13 mouse cellular contexts compared by ENCODE assay signal in the genomic region with DNA sequence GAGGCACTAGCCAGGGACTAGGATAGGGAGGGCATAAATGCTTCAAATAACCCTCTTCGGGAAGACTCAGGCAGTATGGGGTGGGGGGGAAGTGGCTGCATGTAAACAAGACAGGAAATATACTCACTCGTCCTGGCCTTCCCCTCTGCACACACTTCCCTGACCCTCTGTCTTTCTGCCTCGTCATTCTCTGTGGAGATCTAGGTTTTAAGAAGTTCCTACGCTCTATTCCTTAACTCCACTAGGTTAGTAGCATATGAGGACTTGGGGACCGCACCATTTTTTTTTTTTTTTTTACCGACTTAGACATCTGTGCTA. TPM values are rescaled to one million over a fixed set of nuclear protein-coding genes. Genes with fewer than 3 reads are reported as not detected.
A peak's percentile ranks its signal among the peaks of the same experiment; 100 is the strongest.
DNase-seq lines count a peak whose midpoint lies in the region; ATAC-seq and TF ChIP-seq lines count a peak whose summit lies in the region.
"Had no signal": no experiment of that assay in that cellular context is flagged by ENCODE, and none has a peak within 500 bp of the region (broad histone marks: within the 10 kb centered on the region; RNA-seq: fewer than 3 reads in every experiment).

No protein-coding gene starts in this region.

- no peaks in the 10 kb centered on the region for H3K36me3 ChIP-seq in lung, postnatal 0 days (ENCODE audit: insufficient read depth, low read length)
- H3K36me3 ChIP-seq in liver, embryonic 11.5 days (ENCODE audit: control insufficient read depth, insufficient read depth, low read length) = no peaks in the 10 kb centered on the region
- H3K36me3 ChIP-seq: limb, embryonic 13.5 days had no signal

- TF ChIP-seq CTCF in gastrocnemius, adult 2 months (IDR thresholded peaks at IDR 0.05) = no peak
- no peak for TF ChIP-seq CTCF in lung, postnatal 0 days (IDR thresholded peaks at IDR 0.05)

- H3K4me1 ChIP-seq in lung, postnatal 0 days (ENCODE audit: insufficient read depth, low read depth, low read length) = no peaks in the 10 kb centered on the region
- peaks cover 10% of the 10 kb centered on the region for H3K4me1 ChIP-seq in liver, embryonic 11.5 days (replicated peaks; ENCODE audit: control insufficient read depth, insufficient read depth, low read length)

- TF ChIP-seq EP300 in lung, postnatal 0 days (IDR thresholded peaks at IDR 0.05) = no peak

- H3K27me3 ChIP-seq in lung, postnatal 0 days (replicated peaks; ENCODE audit: insufficient read depth, low read length) = no peaks in the 10 kb centered on the region
- H3K27me3 ChIP-seq in liver, embryonic 11.5 days (replicated peaks; ENCODE audit: control insufficient read depth, insufficient read depth, low read length) = no peaks in the 10 kb centered on the region
- H3K27me3 ChIP-seq: limb, embryonic 13.5 days had no signal

- no peak overlapping the region for H3K4me3 ChIP-seq in gastrocnemius, adult 2 months
- H3K4me3 ChIP-seq in lung, postnatal 0 days (ENCODE audit: low read depth, low read length) = no peak overlapping the region
- no peak overlapping the region for H3K4me3 ChIP-seq in liver, embryonic 11.5 days (ENCODE audit: low read depth, low read length)
- H3K4me3 ChIP-seq: limb, embryonic 13.5 days had no signal

- H3K9ac ChIP-seq in lung, postnatal 0 days (replicated peaks; ENCODE audit: low read depth) = no peak overlapping the region
- H3K9ac ChIP-seq in liver, embryonic 11.5 days (ENCODE audit: low read depth, low read length) = no peak overlapping the region
- H3K9ac ChIP-seq: limb, embryonic 13.5 days had no signal

- intact Hi-C loops in gastrocnemius, adult 2 months (cut with DNase I) = no loop called here

- no peak for DNase-seq in gastrocnemius, adult 2 months
- DNase-seq in gastrocnemius, adult 18-20 months (ENCODE audit: low spot score) = no peak
- no peak for DNase-seq in lung, postnatal 0 days (ENCODE audit: low spot score)
- no peak for DNase-seq in lung, postnatal 4 days
- peak; percentile 31 for DNase-seq in liver, embryonic 11.5 days (ENCODE audit: low spot score)
- no peak for DNase-seq in right cerebral cortex, postnatal 10 days (ENCODE audit: low spot score in 2 of 2)
- DNase-seq: cerebellum, postnatal 10 days; heart, postnatal 4 days; right cerebral cortex, postnatal 14 days; thymus, postnatal 4 days had no signal

- ATAC-seq in lung, postnatal 0 days = peak; percentile 48; the same call in 1 of the 2 replicates
- no peak for ATAC-seq in liver, embryonic 11.5 days (replicated peaks; ENCODE audit: low FRiP score)
- ATAC-seq in megakaryocyte progenitor cell, adult 5-6 weeks (replicated peaks; ENCODE audit: poor library complexity) = peak; percentile 75
- no peak for ATAC-seq in erythroid progenitor cell, adult 5-6 weeks (replicated peaks; ENCODE audit: low FRiP score, poor library complexity, severe bottlenecking)

- WGBS in lung, postnatal 0 days = 31% methylated on average over 6 of the region's 6 CpGs
- 30% methylated on average over 6 of the region's 6 CpGs for WGBS in liver, embryonic 11.5 days

- no peak overlapping the region for H3K4me2 ChIP-seq in lung, postnatal 0 days (replicated peaks; ENCODE audit: low read depth, low read length)
- H3K4me2 ChIP-seq in liver, embryonic 11.5 days = peak overlapping the region; percentile 33
- H3K4me2 ChIP-seq: limb, embryonic 13.5 days had no signal

- 0 out of 2 replicates have a peak overlapping the region, but pooled peaks have one; percentile 20 for H3K27ac ChIP-seq in gastrocnemius, adult 2 months
- no peak overlapping the region for H3K27ac ChIP-seq in lung, postnatal 0 days (ENCODE audit: low read length)
- no peak overlapping the region for H3K27ac ChIP-seq in liver, embryonic 11.5 days (ENCODE audit: low read depth, low read length)
- H3K27ac ChIP-seq: limb, embryonic 13.5 days had no signal

- no peaks in the 10 kb centered on the region for H3K9me3 ChIP-seq in lung, postnatal 0 days (ENCODE audit: low read length)
- H3K9me3 ChIP-seq in liver, embryonic 11.5 days (ENCODE audit: control insufficient read depth, low read length) = no peaks in the 10 kb centered on the region
- H3K9me3 ChIP-seq: limb, embryonic 13.5 days had no signal

RNA-seq across cellular contexts. Expression of gene Ric1, which starts 34.0 kb away (rescaled TPM):
- total RNA-seq in gastrocnemius, adult 2 months (2021) = 10 to 100 TPM; 24.4 to 27.3 TPM
- total RNA-seq in gastrocnemius, adult 18-20 months (2021) = 10 to 100 TPM; 25.6 to 28.0 TPM
- 17.7 and 18.6 TPM in 2 replicates for polyA plus RNA-seq in lung, postnatal 0 days (2015; fragmentation: Nextera tagmentation; extraction: Ambion mirVana)
- polyA plus RNA-seq in liver, embryonic 11.5 days (2014; fragmentation: Nextera tagmentation; extraction: Ambion mirVana) = 7.6 and 8.0 TPM in 2 replicates
- 14.1 and 19.0 TPM in 2 replicates for total RNA-seq in megakaryocyte progenitor cell, adult 5-6 weeks (2015)
- total RNA-seq in megakaryocyte progenitor cell, adult 5-6 weeks (2017) = 20.5 and 21.6 TPM in 2 replicates
- total RNA-seq in erythroid progenitor cell, adult 5-6 weeks (2015; ENCODE audit: low replicate concordance) = 4.3 and 5.9 TPM in 2 replicates
- total RNA-seq in erythroid progenitor cell, adult 5-6 weeks (2017; ENCODE audit: low replicate concordance) = 1.9 and 2.3 TPM in 2 replicates

Comparison
In these comparisons a context has a peak if more than half of its experiments do, and no peak if none do; other contexts are left out.
1. ATAC-seq: peak in lung, postnatal 0 days (single experiment) and megakaryocyte progenitor cell, adult 5-6 weeks (single experiment); none in liver, embryonic 11.5 days (single experiment) and erythroid progenitor cell, adult 5-6 weeks (single experiment).